Mouse (Mus musculus) stomach, postnatal 0 days (tissue): Measurements from ENCODE around the gene Fyn.

Source experiments
- CTCF ChIP-seq: IDR thresholded peaks from 2 replicates; pipeline ENCODE4 v1.5.1; 2016; ENCODE audit warnings: antibody characterized with exemption, low read depth, mild to moderate bottlenecking, moderate library complexity
- EP300 ChIP-seq: optimal IDR thresholded peaks from 2 replicates; pipeline ENCODE3; 2016; ENCODE audit warnings: antibody characterized with exemption

DNA sequence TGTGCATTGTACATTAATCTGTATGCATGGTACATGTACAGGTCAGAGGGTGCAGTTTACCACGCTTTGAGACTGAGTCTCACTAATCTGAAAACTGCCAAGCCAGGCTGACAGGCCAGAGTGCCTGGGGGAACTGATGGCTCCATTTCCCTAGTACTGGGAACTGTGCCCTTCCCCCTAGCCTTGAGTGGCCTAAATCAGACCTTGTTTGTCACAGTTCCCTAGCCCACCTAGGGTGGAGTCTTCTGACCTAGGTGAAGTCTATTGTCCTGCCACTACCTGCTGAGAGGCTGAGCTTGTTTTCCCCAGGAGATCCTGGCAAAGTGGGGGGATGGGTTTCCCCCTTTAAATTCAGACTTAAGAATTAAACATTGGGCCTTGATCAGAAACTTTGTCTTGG is 226.1 kb downstream of the Fyn start:
- TF ChIP-seq CTCF (no peak), EP300 (no peak)
